Mouse (Mus musculus) cerebral cortex, adult 2 months (tissue): ENCODE results near the gene Pitpnm2.

Source experiments
- WGBS: fragments of 180-500 bp; shearing (Covaris S2); methylation state at CpG from one replicate; pipeline ENCODE4 v1.1.7; 2018; 5-methylcytosine and 5-hydroxymethylcytosine counted together

Gene Pitpnm2

GRCm38 (mm10) chr5:124249614-124250591, at the start of gene Pitpnm2:
Pitpnm2 (minus strand) TSS chr5:124249760.
- WGBS, result 2% methylated on average over 64 of the region's 90 CpGs

- WGBS, result 39% methylated on average over 4 of the region's 4 CpGs
Observed at GRCm38 (mm10) chr5:124299307-124299706, 49.7 kb upstream of the Pitpnm2 start.

GRCm38 (mm10) chr5:124296475-124296874, 46.9 kb upstream of the Pitpnm2 start:
- WGBS, result 94% methylated on average over 4 of the region's 4 CpGs

GRCm38 (mm10) chr5:124293967-124294366, 44.4 kb upstream of the Pitpnm2 start:
- WGBS, result 59% methylated on average over 5 of the region's 5 CpGs

DNA sequence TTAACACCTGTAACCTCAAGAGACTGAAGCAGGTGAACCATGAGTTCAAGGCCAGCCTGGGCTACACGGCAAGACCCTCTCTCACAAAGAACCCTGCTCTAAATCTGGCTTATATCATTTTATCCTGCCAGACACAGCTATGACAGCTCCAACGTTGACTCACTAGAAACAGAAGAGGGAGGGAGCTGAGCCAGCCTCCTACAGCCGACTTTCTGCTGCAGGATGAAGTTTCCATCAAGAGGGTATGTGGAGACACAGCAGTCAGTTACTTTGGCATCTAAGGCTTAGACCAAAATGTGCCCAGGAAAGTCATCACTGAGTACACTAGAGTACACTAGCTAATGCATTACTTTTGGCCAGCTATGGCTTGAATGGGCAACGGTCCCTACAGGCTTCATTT, 40.7 kb upstream of the Pitpnm2 start:
- 57% methylated on average over 4 of the region's 4 CpGs for WGBS

GRCm38 (mm10) chr5:124287616-124288247, 38.2 kb upstream of the Pitpnm2 start:
- WGBS, result 70% methylated on average over 6 of the region's 6 CpGs

GRCm38 (mm10) chr5:124284330-124284729, 34.8 kb upstream of the Pitpnm2 start:
- WGBS, result 74% methylated on average over 3 of the region's 3 CpGs

DNA sequence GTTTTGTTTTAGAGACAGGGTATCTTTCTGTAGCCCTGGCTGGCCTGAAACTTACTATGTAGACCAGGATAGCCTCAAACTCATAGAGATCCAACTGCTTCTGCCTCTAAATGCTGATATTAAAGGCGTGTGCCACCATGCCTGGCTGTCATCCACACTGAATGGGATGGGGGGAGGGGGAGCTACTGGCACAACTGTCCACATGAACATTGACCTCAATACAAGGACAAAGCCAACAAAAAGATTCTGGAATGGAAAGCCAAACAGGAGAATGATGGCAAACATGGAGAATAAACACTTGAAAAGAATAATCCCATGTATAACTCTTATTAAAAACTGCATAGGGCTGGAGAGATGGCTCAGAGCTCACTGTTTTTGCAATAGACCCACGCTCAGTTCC, 33.3 kb upstream of the Pitpnm2 start:
- 88% methylated on average over 2 of the region's 2 CpGs for WGBS

GRCm38 (mm10) chr5:124270226-124270625, 20.7 kb upstream of the Pitpnm2 start:
- WGBS, result 82% methylated on average over 5 of the region's 5 CpGs

- 42% methylated on average over 11 of the region's 11 CpGs for WGBS
Observed at GRCm38 (mm10) chr5:124269661-124270060, 20.1 kb upstream of the Pitpnm2 start.

DNA sequence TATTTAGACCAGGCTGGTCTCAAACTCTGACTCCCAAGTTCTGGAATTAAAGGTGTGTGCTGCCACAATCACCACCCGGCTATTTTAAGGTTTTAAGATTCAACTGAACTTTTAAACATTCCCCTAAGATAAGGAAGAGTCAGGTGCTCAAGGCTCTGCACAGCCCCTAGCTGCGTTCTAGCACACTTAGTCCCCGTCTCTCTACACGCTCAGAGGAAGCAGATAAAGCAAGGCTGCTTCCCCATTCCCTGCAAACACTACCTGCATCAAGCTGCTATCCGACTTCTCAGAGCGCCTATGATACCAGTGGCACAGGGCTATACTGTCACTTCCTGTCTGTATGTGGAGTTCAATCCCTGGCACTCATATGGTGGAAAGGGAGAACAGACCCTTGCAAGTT, 18.1 kb upstream of the Pitpnm2 start:
- 85% methylated on average over 6 of the region's 6 CpGs for WGBS

- WGBS, result 79% methylated on average over 6 of the region's 6 CpGs
Observed at GRCm38 (mm10) chr5:124266821-124267220, 17.3 kb upstream of the Pitpnm2 start.

- 76% methylated on average over 4 of the region's 4 CpGs for WGBS
Observed at GRCm38 (mm10) chr5:124263246-124263645, 13.7 kb upstream of the Pitpnm2 start.

- 81% methylated on average over 4 of the region's 4 CpGs for WGBS
Observed at GRCm38 (mm10) chr5:124262090-124262489, 12.5 kb upstream of the Pitpnm2 start.

GRCm38 (mm10) chr5:124259133-124259532, 9.6 kb upstream of the Pitpnm2 start:
- WGBS, result 36% methylated on average over 2 of the region's 2 CpGs

GRCm38 (mm10) chr5:124258026-124258425, 8.5 kb upstream of the Pitpnm2 start:
- WGBS, result 100% methylated on average over 1 of the region's 1 CpGs

- 76% methylated on average over 7 of the region's 7 CpGs for WGBS
Observed at GRCm38 (mm10) chr5:124255141-124255540, 5.6 kb upstream of the Pitpnm2 start.

DNA sequence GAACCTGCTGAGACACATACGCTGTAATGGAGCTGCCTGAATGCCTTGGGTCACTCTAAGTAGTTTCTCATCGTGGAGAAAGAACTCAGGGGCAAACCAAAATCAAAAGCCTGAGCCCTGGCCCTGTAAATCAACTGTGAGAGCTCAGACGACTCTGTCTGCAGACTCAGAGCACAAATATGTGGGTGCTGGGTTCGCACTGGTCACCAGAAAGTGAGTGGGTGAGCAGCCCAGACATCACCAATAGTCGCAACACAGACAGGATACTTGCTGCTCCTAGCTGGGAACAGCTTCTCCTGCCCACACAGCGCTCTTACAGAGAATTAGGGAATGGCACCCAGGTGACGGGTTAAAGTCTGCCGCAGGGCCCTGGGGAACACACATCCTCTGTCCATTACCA, 4.0 kb upstream of the Pitpnm2 start:
- WGBS, result 61% methylated on average over 8 of the region's 8 CpGs

GRCm38 (mm10) chr5:124252580-124253320, 3.2 kb upstream of the Pitpnm2 start:
- 58% methylated on average over 13 of the region's 13 CpGs for WGBS

GRCm38 (mm10) chr5:124251070-124251469, 1.5 kb upstream of the Pitpnm2 start:
- WGBS, result 81% methylated on average over 5 of the region's 5 CpGs

GRCm38 (mm10) chr5:124248845-124249613, 531 bp downstream of the Pitpnm2 start:
- WGBS, result 4% methylated on average over 62 of the region's 77 CpGs
